Mouse (Mus musculus) hindbrain, embryonic 15.5 days (tissue): ENCODE data around the gene Pck1. TPM values are rescaled to one million over a fixed set of nuclear protein-coding genes. Genes with fewer than 3 reads are reported as not detected.

Experiments used
- ATAC-seq: fragments of 200-750 bp; cut with Nextera tagmentation; 2 replicates; pipeline ENCODE4 v1.8.0; 2017; ENCODE audit warnings: low read depth, moderate number of reproducible peaks, moderate TSS enrichment; ENCODE audit not compliant: low FRiP score
- H3K27ac ChIP-seq: fragments of 300-500 bp; sonication (generic); replicated peaks from 2 replicates; pipeline ENCODE4 v1.5.1; 2015; ENCODE audit warnings: mild to moderate bottlenecking, inconsistent platforms
- H3K27me3 ChIP-seq: fragments of 300-500 bp; sonication (generic); 2 replicates; pipeline ENCODE4 v1.6.1; 2015; ENCODE audit warnings: control low read depth, inconsistent platforms
- H3K36me3 ChIP-seq: fragments of 300-500 bp; sonication (generic); 2 replicates; pipeline ENCODE4 v1.6.1; 2015; ENCODE audit warnings: control low read depth, inconsistent platforms
- H3K4me1 ChIP-seq: fragments of 300-500 bp; sonication (generic); replicated peaks from 2 replicates; pipeline ENCODE4 v1.6.1; 2015; ENCODE audit warnings: control low read depth, inconsistent platforms
- H3K4me2 ChIP-seq: fragments of 300-500 bp; sonication (generic); 2 replicates; pipeline ENCODE4 v1.6.1; 2015; ENCODE audit warnings: moderate library complexity, mild to moderate bottlenecking, inconsistent platforms
- H3K4me3 ChIP-seq: fragments of 300-500 bp; sonication (generic); 2 replicates; pipeline ENCODE4 v1.5.1; 2015; ENCODE audit warnings: mild to moderate bottlenecking, inconsistent platforms
- H3K9ac ChIP-seq: fragments of 300-500 bp; sonication (generic); 2 replicates; pipeline ENCODE4 v1.6.1; 2015; ENCODE audit warnings: inconsistent platforms
- H3K9me3 ChIP-seq: fragments of 300-500 bp; sonication (generic); 2 replicates; pipeline ENCODE4 v1.6.1; 2016; ENCODE audit warnings: control low read depth, inconsistent platforms
- WGBS: fragments of 180-500 bp; shearing (Covaris S2); methylation state at CpG from one replicate; pipeline ENCODE4 v1.1.7; 2015; 5-methylcytosine and 5-hydroxymethylcytosine counted together
- polyA plus RNA-seq: library from polyadenylated mRNA; unstranded; fragments of >200 nt; fragmentation: Nextera tagmentation; extraction: Ambion mirVana; gene quantifications from 2 replicates; pipeline ENCODE4 v1.2.1, GENCODE M21; 2015

Pck1 gene
- polyA plus RNA-seq, 1 experiment from 2014 or later, result not detected

DNA sequence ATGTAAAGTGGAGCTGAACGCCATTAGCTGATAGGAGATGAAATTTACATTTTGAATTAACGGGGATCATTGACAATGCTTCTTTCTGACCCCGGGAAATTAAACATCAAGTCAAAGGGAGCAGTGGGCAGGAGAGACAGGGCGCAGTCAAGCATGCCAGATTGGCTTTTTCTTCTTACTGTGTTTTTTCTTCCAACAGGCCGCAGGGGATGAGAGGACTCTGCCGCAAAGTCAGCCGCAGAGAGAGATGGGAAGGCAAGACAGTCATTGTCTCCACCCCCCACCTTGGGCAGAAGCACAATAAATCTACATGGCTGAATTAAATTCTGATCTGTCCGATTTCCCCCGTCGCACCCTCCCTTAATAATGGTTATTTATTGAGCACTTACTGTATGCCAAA is 12.5 kb downstream of the Pck1 start:
- WGBS, result 78% methylated on average over 10 of the region's 10 CpGs
- H3K9me3 ChIP-seq, result no peaks in the 10 kb centered on the region
- H3K4me3 ChIP-seq, result no peak overlapping the region
- no peak overlapping the region for H3K9ac ChIP-seq
- no peaks in the 10 kb centered on the region for H3K36me3 ChIP-seq
- no peak overlapping the region for H3K27ac ChIP-seq
- H3K4me1 ChIP-seq, result peaks cover 25% of the 10 kb centered on the region
- no peak for ATAC-seq
- H3K27me3 ChIP-seq, result no peaks in the 10 kb centered on the region
- no peak overlapping the region for H3K4me2 ChIP-seq

DNA sequence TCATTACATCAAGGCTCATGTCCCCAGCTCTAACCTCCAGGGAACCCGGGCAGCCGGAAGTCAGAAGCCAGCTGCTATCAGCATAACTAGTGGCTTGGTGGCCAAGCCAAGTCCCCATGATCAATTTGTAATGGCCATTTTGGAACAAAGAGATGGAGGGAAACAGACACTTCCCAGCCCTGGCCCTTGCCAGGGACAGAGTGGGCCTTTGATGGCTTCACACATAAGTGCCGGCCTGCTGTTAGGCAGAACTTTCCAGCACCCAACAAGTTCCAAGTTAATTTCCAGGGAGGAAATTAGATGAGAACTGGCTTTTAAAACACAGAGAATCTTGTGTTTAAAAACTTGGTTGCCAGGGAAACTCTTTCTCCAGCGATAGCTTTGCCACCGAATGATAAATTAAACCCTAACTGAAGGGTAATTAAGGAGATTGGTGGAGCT is 15.6 kb downstream of the Pck1 start:
- Histone ChIP-seq H3K4me3 (no peak overlapping the region), H3K9me3 (no peaks in the 10 kb centered on the region), H3K36me3 (no peaks in the 10 kb centered on the region), H3K27me3 (no peaks in the 10 kb centered on the region), H3K9ac (no peak overlapping the region), H3K27ac (peak overlapping the region; percentile 30; the same call in 1 of the 2 replicates), H3K4me2 (no peak overlapping the region), H3K4me1 (peaks cover 43% of the 10 kb centered on the region)
- no peak for ATAC-seq
- WGBS, result 34% methylated on average over 5 of the region's 5 CpGs

DNA sequence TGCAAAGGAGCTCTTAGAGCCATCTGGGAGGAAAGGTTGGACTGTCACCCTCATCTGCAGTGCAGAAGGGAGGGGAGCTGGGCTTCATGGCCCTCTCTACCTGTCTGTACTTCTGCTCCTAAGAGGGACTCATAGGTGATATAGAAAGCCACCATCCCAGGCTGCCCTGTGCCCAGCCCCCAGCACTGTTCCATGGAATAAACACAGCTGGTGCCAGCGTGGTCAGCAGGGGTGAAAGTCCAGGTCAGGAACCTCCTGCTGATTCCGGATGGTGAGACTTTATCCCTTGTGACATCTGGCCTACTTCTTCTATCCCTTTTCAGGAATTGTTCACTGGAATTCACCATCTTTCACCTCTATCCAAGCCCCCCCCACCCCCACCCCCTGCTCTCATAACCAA is 17.2 kb downstream of the Pck1 start:
- Histone ChIP-seq H3K4me2 (no peak overlapping the region), H3K9ac (no peak overlapping the region), H3K9me3 (no peaks in the 10 kb centered on the region), H3K4me1 (peaks cover 56% of the 10 kb centered on the region), H3K27me3 (no peaks in the 10 kb centered on the region), H3K27ac (no peak overlapping the region), H3K4me3 (no peak overlapping the region), H3K36me3 (no peaks in the 10 kb centered on the region)
- 73% methylated on average over 2 of the region's 2 CpGs for WGBS
- no peak for ATAC-seq

DNA sequence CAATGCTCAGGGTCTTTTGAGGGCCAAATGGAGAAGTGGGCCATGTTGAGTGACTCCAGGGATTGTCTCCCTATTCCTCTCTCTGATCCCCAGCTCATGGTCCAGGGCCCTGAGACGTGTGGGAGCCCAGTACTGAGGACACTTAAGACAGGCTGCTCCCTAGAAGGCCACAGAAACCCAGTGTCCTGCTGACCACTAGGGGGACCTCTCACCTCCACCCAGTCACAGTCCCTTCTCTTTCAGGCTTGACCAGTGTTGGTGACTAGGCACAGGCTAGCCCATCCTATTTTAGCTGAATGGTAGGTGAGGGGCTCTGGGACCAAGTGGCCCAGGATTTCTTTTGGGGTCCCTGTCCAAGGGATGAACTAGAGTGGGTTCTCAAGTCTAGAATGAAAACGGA is 17.9 kb downstream of the Pck1 start:
- 46% methylated on average over 2 of the region's 2 CpGs for WGBS
- Histone ChIP-seq H3K27ac (no peak overlapping the region), H3K4me1 (peaks cover 56% of the 10 kb centered on the region), H3K27me3 (no peaks in the 10 kb centered on the region), H3K4me3 (no peak overlapping the region), H3K36me3 (no peaks in the 10 kb centered on the region), H3K9ac (no peak overlapping the region), H3K9me3 (no peaks in the 10 kb centered on the region), H3K4me2 (no peak overlapping the region)
- no peak for ATAC-seq

DNA sequence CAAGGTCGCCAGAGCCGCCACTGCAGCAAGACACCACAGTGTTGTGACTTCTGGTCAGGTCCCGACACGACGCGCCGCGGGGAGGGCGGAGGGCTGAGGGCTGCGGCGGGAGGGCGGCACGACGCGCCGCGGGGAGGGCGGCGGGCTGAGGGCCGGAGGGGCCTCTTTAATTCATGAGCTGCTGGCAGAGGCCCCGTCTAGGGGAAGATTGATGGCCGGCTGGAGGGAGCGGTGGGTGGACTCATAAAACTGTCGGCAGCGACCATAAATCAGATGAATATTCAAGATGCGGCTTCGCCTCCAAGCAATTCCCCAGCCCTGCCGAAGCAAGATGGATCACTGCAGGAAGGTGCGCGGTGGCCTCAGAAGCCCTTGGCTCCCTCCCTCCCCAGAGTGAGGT is 18.6 kb downstream of the Pck1 start:
- Histone ChIP-seq H3K27ac (peak overlapping the region; percentile 53), H3K36me3 (no peaks in the 10 kb centered on the region), H3K9ac (no peak overlapping the region), H3K4me3 (no peak overlapping the region), H3K4me2 (peak overlapping the region; percentile 48), H3K9me3 (no peaks in the 10 kb centered on the region), H3K4me1 (peaks cover 56% of the 10 kb centered on the region), H3K27me3 (no peaks in the 10 kb centered on the region)
- WGBS, result 1% methylated on average over 30 of the region's 30 CpGs
- peak; percentile 6; the same call in 1 of the 2 replicates for ATAC-seq

DNA sequence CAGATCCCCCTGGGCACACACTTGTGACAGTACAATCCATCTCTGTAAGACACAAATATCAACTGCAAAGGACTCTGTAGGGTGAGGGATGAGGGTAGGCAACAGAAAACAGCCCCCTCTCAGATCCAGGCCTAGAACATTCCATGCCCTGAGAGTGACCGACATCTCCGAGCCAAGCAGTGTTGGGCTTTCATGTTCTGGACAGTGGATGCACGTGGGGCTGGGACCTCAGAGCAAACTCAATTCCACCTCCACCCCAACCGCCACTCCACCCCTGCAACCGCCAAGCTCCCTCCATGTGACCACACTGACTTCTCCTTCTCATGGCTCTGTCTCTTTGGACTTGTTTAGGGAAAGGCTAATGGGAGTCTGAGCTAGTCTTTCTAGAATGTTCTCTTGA is 19.1 kb downstream of the Pck1 start:
- H3K36me3 ChIP-seq, result no peaks in the 10 kb centered on the region
- H3K4me3 ChIP-seq, result no peak overlapping the region
- H3K4me2 ChIP-seq, result peak overlapping the region; percentile 48
- H3K27me3 ChIP-seq, result no peaks in the 10 kb centered on the region
- WGBS, result 48% methylated on average over 5 of the region's 5 CpGs
- no peak overlapping the region for H3K9ac ChIP-seq
- H3K27ac ChIP-seq, result peak overlapping the region; percentile 53
- ATAC-seq, result no peak
- no peaks in the 10 kb centered on the region for H3K9me3 ChIP-seq
- peaks cover 56% of the 10 kb centered on the region for H3K4me1 ChIP-seq

DNA sequence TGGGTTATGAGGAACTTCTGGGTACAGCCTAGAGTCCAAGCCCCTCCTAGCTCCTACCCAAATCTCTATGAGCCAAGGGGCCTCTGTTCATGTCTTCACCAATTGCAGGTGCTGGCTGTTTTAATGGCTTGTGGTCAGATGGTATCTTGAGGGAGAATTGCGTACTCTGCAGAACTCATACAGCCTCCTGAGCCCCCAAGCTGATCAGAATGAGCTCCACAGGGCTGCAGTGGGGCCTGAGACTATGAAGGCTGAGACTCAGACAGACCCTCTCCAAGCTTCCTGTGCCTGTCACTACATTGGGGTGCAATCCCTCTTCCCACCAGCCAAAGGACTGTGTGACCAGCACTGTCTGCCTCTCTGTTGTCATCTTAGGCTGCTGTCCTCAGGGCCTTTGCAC is 19.5 kb downstream of the Pck1 start:
- Histone ChIP-seq H3K36me3 (no peaks in the 10 kb centered on the region), H3K4me3 (no peak overlapping the region), H3K9ac (no peak overlapping the region), H3K4me1 (peaks cover 56% of the 10 kb centered on the region), H3K9me3 (no peaks in the 10 kb centered on the region), H3K27me3 (no peaks in the 10 kb centered on the region), H3K27ac (peak overlapping the region; percentile 92), H3K4me2 (no peak overlapping the region)
- WGBS, result 93% methylated on average over 1 of the region's 1 CpGs
- no peak for ATAC-seq

DNA sequence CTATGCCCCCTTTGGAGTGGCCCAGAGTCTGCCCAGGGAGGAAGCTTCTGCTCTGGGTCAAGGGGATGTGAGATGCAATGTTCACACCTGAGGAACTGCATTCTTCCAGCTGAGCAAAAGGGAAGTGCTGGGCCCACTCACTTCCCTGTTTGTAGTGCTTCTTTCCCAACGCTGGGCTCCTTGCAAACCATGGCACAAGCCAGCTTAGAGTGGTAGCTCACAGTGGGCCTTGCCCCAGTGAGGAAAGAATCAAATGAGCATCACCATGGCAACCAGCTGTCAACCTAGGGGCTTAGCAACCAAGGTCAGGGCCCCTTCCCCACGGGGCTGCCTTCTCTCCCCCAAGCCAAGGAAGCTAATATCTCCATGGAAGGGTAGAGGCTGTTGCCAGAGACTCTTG is 20.2 kb downstream of the Pck1 start:
- no peaks in the 10 kb centered on the region for H3K27me3 ChIP-seq
- peak overlapping the region; percentile 62 for H3K4me2 ChIP-seq
- H3K9ac ChIP-seq, result no peak overlapping the region
- H3K4me3 ChIP-seq, result no peak overlapping the region
- H3K27ac ChIP-seq, result peak overlapping the region; percentile 92
- 0% methylated on average over 2 of the region's 2 CpGs for WGBS
- H3K36me3 ChIP-seq, result no peaks in the 10 kb centered on the region
- peaks cover 52% of the 10 kb centered on the region for H3K4me1 ChIP-seq
- H3K9me3 ChIP-seq, result no peaks in the 10 kb centered on the region
- ATAC-seq, result peak; percentile 40; the same call in 1 of the 2 replicates

DNA sequence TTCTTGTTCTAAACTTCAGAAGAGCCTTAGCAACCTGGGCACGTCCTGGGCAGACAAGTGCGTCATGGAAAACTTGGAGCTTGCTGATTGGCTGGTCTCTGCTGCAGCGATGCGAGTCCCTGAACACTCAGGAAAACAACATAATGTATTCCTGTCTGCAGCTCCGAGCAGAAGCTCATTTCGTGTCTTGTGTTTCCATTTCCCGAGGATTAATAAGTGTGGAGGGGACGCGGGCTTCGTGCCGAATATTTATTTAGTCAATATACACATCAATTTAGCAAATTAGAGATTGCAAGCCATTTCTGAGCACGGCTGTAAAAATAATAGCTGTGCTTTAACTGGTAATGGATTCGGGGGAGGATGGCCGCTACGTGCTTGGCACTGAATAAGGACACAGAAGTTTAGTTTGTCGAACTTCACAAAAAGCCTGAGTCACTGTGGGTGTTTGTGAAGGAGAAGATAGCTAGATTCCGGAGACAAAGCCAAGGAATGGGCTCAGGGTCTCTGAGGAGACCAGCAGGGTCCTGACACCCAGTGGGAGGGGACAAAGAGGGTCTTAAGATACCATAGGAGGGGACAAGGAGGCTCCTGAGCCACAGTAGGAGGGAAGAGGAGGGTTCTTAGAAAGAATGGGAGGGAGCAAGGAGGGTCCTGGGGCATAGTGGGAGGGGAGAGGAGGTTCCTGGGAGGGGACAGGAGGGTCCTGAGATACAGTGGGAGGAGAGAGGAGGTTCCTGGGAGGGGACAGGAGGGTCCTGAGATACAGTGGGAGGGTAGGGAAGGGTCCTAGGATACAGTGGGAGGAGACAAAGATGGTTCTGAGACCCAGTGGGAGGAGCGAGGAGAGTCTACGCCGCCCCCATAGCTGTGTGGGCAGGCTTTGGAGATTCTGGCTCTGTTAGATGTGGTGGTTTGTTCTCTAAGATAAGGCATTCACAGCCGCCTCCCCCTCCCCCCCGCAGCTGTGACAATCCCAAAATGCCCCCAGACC is 21.0 kb downstream of the Pck1 start:
- H3K4me1 ChIP-seq, result peaks cover 44% of the 10 kb centered on the region
- WGBS, result under 1% methylated on average over 22 of the region's 22 CpGs

DNA sequence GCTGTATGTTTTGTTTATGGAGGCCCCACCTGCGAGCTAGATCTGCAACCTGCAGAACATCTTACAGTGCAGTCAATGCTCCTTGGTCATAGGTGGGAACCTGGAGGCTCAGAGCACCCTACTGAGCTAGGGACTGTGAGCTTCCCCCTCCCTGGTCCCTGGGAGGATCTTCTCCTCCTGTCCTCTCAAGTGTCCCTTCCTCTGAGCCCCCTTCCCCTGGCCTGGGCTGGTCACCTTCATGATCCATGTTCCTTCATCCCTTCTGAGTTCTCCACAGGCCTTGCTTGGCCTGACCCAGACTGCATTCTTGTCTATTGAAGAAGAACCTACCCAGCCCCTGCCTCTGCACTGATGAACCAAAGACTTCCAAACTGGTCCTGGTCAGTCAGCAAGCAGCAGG is 21.7 kb downstream of the Pck1 start:
- 69% methylated on average over 1 of the region's 1 CpGs for WGBS
- Histone ChIP-seq H3K9ac (no peak overlapping the region), H3K4me1 (peaks cover 39% of the 10 kb centered on the region), H3K27ac (peak overlapping the region; percentile 92), H3K4me2 (peak overlapping the region; percentile 62), H3K36me3 (no peaks in the 10 kb centered on the region), H3K9me3 (no peaks in the 10 kb centered on the region), H3K4me3 (peak overlapping the region; percentile 33; the same call in 1 of the 2 replicates), H3K27me3 (no peaks in the 10 kb centered on the region)
- ATAC-seq, result no peak

More for the DNA sequence above, 21.0 kb downstream of the Pck1 start:
- H3K27ac ChIP-seq, result peak overlapping the region; percentile 92
- H3K36me3 ChIP-seq, result no peaks in the 10 kb centered on the region
- H3K27me3 ChIP-seq, result no peaks in the 10 kb centered on the region
- H3K4me3 ChIP-seq, result peak overlapping the region; percentile 33
- H3K9me3 ChIP-seq, result no peaks in the 10 kb centered on the region
- peak; percentile 79 for ATAC-seq
- H3K9ac ChIP-seq, result peak overlapping the region; percentile 37; the same call in 1 of the 2 replicates
- H3K4me2 ChIP-seq, result peak overlapping the region; percentile 62

DNA sequence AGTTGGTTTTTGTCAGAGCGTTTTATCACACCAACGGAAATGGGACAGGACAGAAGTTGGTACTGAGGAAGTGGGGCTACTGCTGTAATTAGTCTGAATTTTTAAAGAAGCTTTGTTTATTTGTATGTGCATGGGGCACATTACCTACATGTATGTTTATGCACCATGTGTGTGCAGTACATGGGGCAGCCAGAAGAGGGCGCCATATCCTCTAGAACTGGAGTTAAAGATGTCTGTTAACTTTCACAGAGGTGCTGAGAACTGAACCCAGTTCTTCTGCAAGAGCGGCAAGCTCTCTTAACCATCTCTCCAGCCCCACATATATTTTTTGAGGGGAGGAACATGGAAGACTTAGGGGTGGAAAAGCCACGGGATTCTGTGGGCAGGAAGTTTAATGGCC is 22.9 kb downstream of the Pck1 start:
- no peaks in the 10 kb centered on the region for H3K36me3 ChIP-seq
- no peak overlapping the region for H3K4me2 ChIP-seq
- no peaks in the 10 kb centered on the region for H3K27me3 ChIP-seq
- WGBS, result 94% methylated on average over 5 of the region's 5 CpGs
- H3K27ac ChIP-seq, result no peak overlapping the region
- H3K9ac ChIP-seq, result no peak overlapping the region
- H3K9me3 ChIP-seq, result no peaks in the 10 kb centered on the region
- no peak overlapping the region for H3K4me3 ChIP-seq
- no peak for ATAC-seq
- peaks cover 39% of the 10 kb centered on the region for H3K4me1 ChIP-seq

DNA sequence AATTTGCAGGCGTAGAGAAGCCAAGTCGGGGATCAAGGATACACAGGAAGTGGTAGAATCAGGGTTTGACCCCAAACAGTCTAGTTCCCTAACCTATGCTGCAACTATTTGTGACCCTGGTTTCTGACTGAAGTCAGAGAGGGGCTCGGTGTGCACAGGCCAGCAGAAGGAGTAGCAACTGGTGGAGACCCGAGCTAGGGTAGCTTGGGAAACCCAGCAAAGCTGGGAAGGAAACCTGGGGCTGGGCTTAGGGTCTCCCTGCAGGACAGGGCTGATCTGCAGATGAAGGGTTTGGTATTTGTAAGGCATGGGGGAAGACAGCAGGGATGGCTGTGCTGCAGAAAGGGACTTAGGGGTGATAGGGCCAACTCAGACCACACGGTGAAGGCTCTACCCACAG is 24.6 kb downstream of the Pck1 start:
- Histone ChIP-seq H3K27ac (no peak overlapping the region), H3K27me3 (no peaks in the 10 kb centered on the region), H3K9ac (no peak overlapping the region), H3K4me2 (no peak overlapping the region), H3K4me1 (peaks cover 23% of the 10 kb centered on the region), H3K9me3 (no peaks in the 10 kb centered on the region), H3K36me3 (no peaks in the 10 kb centered on the region), H3K4me3 (no peak overlapping the region)
- WGBS, result 87% methylated on average over 5 of the region's 5 CpGs
- no peak for ATAC-seq
